Mouse (Mus musculus) layer of hippocampus, adult 2 months (tissue): ENCODE results near the gene Cenpc1. TPM values are rescaled to one million over a fixed set of nuclear protein-coding genes. Genes with fewer than 3 reads are reported as not detected.

Source experiments
- DNase-seq, 2 experiments: peaks; one replicate each; pipeline ENCODE4 v3.0.0; 2022; ENCODE audit warnings: low spot score in 2 of 2
- H3K27ac ChIP-seq: fragments of 200-600 bp; 2 replicates; pipeline ENCODE4 v1.8.1; 2022
- H3K4me3 ChIP-seq: fragments of 200-600 bp; 2 replicates; pipeline ENCODE4 v1.8.1; 2022; ENCODE audit warnings: mild to moderate bottlenecking
- CTCF ChIP-seq: fragments of 200-600 bp; conservative IDR thresholded peaks from 2 replicates; pipeline ENCODE4 v1.8.1; 2022; ENCODE audit warnings: antibody characterized with exemption, mild to moderate bottlenecking, moderate library complexity
- long read RNA-seq, 2 experiments: library from polyadenylated mRNA; stranded (forward); transcript quantifications; one replicate each; pipeline ENCODE4 v2.0.0; 2021; ENCODE audit warnings: borderline mapping rate in 2 of 2
- total RNA-seq, 2 experiments: library from RNA; stranded (reverse); gene quantifications; 2 replicates each; pipeline ENCODE4 v1.2.3; 2021

Gene Cenpc1
- 10 to 100 TPM; 22.6 to 23.0 TPM for total RNA-seq
- long read RNA-seq, experiment 1, partial matches to known transcripts, result 0 of 7 reads
- long read RNA-seq, experiment 1, other reads (novel, unspliced or antisense), result 5 of 7 reads
- long read RNA-seq, experiment 2, partial matches to known transcripts, result 2 of 14 reads
- long read RNA-seq, experiment 2, other reads (novel, unspliced or antisense), result 8 of 14 reads

DNA sequence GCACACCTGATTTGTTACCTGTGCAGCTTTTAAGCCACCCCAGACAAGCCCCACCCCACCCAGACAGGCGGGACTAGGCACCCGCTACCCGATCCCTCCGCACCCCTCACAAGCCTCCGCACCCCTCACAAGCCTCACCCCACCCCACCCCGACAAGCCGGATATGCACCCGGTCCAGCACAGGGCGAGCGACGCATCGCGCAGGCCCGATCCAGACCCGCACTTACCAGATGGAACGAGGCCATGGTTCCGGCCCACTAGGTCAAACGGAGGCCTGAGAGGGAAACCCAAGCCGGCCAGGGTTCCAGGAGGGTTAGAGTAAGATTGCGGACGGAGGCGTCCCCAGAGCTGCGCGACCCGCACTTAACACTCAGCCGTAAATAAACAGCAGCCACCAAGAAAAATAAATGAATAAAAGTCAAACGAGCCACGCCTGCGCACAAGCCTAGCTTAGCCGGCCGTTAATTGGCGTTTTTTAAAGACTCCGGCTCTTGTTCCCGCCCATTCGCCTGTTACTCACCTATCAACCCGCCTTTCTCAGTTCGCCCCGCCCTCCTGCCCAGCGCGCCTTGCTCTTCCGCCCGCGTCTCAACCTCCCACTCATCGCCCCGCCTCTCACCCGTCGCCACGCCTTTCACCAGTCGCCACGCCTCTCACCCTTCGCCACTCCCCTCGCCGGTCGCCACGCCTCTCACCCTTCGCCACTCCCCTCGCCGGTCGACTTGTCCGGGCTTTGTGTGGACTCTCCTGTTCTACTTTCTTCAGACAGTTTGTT lies at the start of gene Cenpc1:
TSS of gene Cenpc1 (minus strand) at position 483 of the 775 bp plus-strand sequence.
- TF ChIP-seq CTCF, result no peak
- peak; percentile 92 to 96 for DNase-seq
- Histone ChIP-seq H3K27ac (peak within 1 kb of the TSS; percentile 91), H3K4me3 (peak within 1 kb of the TSS; percentile 89)

DNA sequence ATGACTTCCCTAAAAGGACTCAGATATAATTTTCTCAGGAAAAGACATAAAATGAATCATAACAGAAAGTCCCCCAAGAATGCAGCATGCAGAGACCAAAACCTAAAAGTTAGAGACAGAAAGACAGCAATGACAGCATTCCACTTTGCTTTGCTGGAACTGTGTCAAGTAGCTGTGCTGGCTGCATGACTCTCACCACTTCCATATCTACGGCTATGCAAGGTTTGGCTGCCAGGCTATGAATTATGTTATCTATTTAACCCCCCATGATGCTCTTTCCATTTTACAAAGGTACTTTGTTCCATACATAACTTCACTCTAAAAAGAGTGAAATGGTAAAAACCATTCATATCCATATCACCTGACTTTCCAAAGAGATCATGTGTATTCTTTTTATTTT lies 48.6 kb upstream of the Cenpc1 start:
- DNase-seq, result no peak
- no peak for TF ChIP-seq CTCF
- H3K4me3 ChIP-seq, result no peak overlapping the region
- no peak overlapping the region for H3K27ac ChIP-seq

DNA sequence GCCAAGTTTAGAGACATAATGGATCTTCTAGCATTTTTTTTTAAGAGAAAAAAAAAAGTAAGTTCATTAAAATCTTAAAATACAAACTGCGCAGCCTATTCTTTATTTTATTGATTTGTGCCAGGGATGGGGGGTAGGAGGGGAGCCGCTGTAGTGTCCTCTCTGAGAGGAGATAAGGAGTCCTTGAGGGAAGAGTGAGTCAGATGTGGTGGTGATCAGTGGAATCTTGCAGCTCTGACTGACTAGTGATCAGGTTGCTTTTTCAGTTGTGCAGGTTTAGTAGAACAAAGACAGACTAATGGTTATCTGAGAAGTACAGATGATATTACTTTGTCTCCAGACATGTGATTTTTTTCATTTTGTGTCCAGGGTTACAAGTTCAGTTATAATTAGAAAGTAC lies 47.7 kb upstream of the Cenpc1 start:
- no peak for DNase-seq
- no peak for TF ChIP-seq CTCF
- Histone ChIP-seq H3K4me3 (no peak overlapping the region), H3K27ac (no peak overlapping the region)

DNA sequence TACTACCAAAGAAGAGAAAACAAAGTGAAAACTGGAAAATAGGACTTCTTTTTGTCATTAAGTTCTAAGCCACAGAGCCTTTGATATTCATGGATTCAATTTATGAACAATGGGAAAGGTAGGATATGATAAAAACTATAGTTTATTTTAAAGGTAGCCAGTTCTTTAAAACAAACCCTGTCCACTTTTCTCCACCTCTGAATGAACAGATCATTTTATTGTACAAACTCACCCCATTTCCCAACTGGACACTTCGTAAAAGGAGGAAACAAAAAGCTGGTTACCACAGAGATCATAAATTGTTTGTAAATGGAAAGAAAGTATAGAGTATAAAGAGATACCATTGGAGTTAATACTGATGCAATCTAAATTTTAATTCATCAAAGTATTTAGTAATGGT lies 45.7 kb upstream of the Cenpc1 start:
- no peak for DNase-seq
- no peak for TF ChIP-seq CTCF
- Histone ChIP-seq H3K4me3 (no peak overlapping the region), H3K27ac (no peak overlapping the region)

- TF ChIP-seq CTCF, result no peak
- Histone ChIP-seq H3K4me3 (no peak overlapping the region), H3K27ac (no peak overlapping the region)
- DNase-seq, result no peak
These were observed 41.2 kb upstream of the Cenpc1 start for GRCm38 (mm10) chr5:86106610-86107009.

DNA sequence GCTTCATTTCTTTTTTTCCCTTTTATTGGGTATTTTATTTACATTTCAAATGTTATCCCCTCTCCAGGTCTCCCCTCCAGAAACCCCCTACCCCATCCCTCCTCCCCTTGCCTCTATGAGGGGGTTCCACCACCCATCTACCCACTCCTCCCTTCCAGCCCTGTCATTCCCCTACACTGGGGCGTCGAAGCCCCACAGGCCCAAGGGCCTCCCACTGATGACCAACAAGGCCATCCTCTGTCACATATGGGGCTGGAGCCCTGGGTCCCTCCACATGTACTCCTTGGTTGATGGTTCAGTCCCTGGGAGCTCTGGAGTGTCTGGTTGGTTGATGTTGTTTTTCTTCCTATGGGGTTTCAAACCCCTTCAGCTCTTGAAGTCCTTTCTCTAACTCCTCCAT lies 36.8 kb upstream of the Cenpc1 start:
- DNase-seq, result no peak
- H3K27ac ChIP-seq, result no peak overlapping the region
- TF ChIP-seq CTCF, result no peak
- H3K4me3 ChIP-seq, result no peak overlapping the region

DNA sequence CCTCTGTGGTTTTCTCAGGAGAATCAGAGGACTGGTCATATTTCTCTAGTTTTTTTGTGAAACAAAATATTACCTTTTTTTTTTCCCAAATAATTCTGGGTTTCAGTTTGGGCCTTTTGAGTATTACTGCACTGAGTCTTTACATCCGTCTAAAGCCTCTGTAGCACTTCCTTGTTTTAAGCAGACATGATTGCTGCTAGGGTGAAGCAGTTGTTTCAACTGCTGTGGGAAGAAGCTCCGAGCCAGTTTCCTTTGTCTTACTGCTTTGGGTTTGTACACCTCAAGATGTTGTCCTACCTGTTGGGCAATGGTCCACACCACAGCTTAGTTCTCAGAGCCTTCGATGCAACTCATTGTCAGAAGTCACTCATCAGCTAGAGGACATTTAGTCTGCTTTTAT lies 35.2 kb upstream of the Cenpc1 start:
- no peak for DNase-seq
- no peak for TF ChIP-seq CTCF
- Histone ChIP-seq H3K27ac (no peak overlapping the region), H3K4me3 (no peak overlapping the region)

DNA sequence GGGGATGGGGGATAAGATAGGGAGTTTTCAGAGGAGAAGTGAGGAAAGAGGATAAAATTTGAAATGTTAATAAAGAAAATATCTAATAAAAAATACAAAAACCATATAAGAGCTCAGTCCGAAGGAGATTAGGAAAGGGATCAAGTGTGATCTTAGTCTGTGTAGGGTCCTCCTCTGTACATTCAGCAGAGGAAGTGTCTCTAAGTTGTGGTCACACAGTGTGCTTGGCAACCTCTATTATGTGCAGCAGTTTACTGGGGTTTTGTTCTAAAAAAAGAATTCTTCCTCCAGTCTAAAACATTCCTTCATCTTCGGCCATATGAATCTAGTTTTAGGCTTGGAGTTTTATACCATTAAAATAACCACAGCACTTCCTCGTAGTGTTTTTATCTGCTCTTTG lies 33.6 kb upstream of the Cenpc1 start:
- DNase-seq, result no peak
- no peak overlapping the region for H3K4me3 ChIP-seq
- TF ChIP-seq CTCF, result no peak
- H3K27ac ChIP-seq, result no peak overlapping the region

DNA sequence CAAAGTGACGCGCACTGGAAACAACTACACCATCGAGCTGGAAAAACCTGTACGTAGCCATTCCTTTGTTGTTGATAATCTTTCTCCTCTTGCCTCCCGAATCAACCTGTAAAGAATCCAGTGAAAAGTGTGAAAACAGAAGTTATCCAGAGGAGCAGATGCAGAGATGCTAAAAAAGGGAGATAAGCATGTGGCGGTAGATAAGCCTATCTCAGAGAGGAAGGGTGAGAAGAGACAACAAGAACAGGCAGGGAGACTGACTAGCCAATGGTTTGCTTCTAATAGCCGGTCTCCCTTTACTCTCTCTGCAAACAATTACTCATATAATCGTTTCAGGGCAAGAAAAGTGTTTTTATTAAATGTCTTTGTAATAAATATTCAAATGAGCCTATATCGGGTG lies 29.4 kb upstream of the Cenpc1 start:
- TF ChIP-seq CTCF, result no peak
- no peak overlapping the region for H3K4me3 ChIP-seq
- DNase-seq, result no peak
- no peak overlapping the region for H3K27ac ChIP-seq

GRCm38 (mm10) chr5:86086751-86087150 lies 21.4 kb upstream of the Cenpc1 start:
- Histone ChIP-seq H3K27ac (no peak overlapping the region), H3K4me3 (no peak overlapping the region)
- no peak for TF ChIP-seq CTCF
- no peak for DNase-seq

DNA sequence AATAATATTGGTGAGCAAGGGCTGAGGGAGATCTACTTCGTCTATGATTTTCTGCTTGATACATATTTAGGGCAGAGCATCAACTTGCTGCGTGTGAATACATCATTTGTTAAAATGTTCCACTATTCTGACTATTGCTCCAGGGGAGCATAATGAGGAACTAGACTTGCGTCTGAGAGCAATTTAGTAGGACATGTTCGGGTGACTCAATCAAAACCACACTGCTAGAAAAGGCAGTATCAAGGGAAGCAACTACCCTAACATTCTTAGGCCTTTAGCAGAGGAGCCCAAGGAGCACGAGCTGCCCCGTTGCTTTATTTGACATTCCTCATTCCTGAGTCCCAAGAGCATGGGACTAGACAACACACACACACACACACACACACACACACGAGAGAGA lies 19.6 kb upstream of the Cenpc1 start:
- DNase-seq, result no peak
- Histone ChIP-seq H3K4me3 (no peak overlapping the region), H3K27ac (no peak overlapping the region)
- TF ChIP-seq CTCF, result no peak

DNA sequence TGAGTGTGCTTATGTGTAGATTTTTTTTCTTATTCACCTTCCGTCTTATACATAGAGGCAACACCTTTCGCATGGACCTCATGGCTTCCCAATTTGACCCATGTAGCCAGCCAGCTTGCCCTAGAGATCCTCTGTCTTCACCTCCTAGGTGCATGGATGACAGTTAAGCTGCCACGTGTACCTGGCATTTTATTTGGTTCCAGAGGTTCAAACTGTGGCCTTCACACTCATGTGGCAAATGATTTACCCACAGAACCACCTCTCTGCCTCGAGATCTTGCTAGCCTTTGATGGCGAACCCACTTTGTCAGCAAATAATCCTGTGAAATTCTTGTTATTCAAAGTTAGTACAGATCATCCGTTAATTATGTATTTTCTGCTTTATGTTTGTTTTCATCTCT lies 18.6 kb upstream of the Cenpc1 start:
- H3K4me3 ChIP-seq, result no peak overlapping the region
- H3K27ac ChIP-seq, result no peak overlapping the region
- no peak for TF ChIP-seq CTCF
- DNase-seq, result no peak

- no peak for TF ChIP-seq CTCF
- DNase-seq, result no peak
- H3K4me3 ChIP-seq, result no peak overlapping the region
- H3K27ac ChIP-seq, result no peak overlapping the region
These were observed 13.4 kb upstream of the Cenpc1 start for GRCm38 (mm10) chr5:86078720-86079334.

DNA sequence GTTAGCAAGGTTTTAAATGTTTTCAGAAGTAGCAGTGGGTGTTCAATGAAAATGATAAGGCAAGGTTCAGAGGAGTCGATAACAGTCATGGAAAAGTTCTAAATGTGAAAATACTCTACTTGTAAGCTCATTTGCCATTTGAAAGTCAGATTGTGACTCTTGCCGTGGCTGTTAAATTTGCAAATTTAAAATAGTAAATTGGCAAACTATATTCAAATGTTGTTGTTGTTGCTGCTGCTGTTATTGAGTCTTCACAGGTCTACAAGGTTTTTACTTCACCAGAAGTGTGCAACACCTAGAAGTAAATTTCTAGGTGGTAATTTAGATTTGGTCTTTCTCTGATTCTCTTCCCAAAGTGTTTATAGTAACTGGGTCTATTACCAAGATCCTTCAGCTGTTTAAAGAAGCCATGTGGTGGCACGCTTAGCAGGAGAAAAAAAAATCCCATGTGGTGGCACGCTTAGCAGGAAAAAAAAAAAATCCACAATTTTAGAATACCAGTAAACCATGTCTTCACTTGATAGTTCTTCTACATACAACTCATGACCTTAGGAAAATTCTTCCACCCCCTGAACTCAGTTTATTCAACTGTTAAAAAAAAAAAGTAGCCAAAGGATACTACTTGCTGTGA lies 7.5 kb upstream of the Cenpc1 start:
- Histone ChIP-seq H3K27ac (no peak overlapping the region), H3K4me3 (no peak overlapping the region)
- no peak for DNase-seq
- TF ChIP-seq CTCF, result no peak
